Mouse (Mus musculus) kidney, postnatal 25 days (tissue): ENCODE results near the gene Vmn1r93.
"Not testable (repeated sequence)": the region's sequence is repeated elsewhere in the genome, so short reads cannot be mapped to it uniquely, and the experiment has no call there.

ENCODE experiments used
- DNase-seq, 2 experiments: peaks; one replicate each; pipeline ENCODE4 v3.0.0; 2021; ENCODE audit warnings: mixed read lengths in 2 of 2

Gene Vmn1r93

GRCm38 (mm10) chr7:20138988-20139387, at the start of gene Vmn1r93:
TSS of gene Vmn1r93 (minus strand) at chr7:20139088.
- DNase-seq, result not testable (repeated sequence)

- not testable (repeated sequence) for DNase-seq
Measured at GRCm38 (mm10) chr7:20168277-20168676, 29.4 kb upstream of the Vmn1r93 start, which contains the start of gene Vmn1r94. TSS of gene Vmn1r94 (minus strand) at chr7:20168377.

GRCm38 (mm10) chr7:20122479-20122878, 16.4 kb downstream of the Vmn1r93 start, which contains the start of gene Gm16442:
TSS of gene Gm16442 (minus strand) at chr7:20122579.
- not testable (repeated sequence) for DNase-seq

GRCm38 (mm10) chr7:20099380-20099779, 39.5 kb downstream of the Vmn1r93 start, which contains the start of gene Vmn1r91:
TSS of gene Vmn1r91 (plus strand) at chr7:20099680.
- DNase-seq, result not testable (repeated sequence)
